Mouse (Mus musculus) liver, postnatal 0 days (tissue): ENCODE results near the gene Srl. TPM values are rescaled to one million over a fixed set of nuclear protein-coding genes. Genes with fewer than 3 reads are reported as not detected.
A peak's percentile ranks its signal among the peaks of the same experiment; 100 is the strongest.

Source experiments
- ATAC-seq: fragments of 200-750 bp; cut with Nextera tagmentation; 2 replicates; pipeline ENCODE4 v1.8.0; 2017; ENCODE audit warnings: mild to moderate bottlenecking, moderate library complexity
- DNase-seq: peaks from one replicate; pipeline ENCODE4 v3.0.0-alpha.2; 2016
- H3K27ac ChIP-seq: fragments of 300-500 bp; sonication (generic); 2 replicates; pipeline ENCODE4 v1.5.1; 2014; ENCODE audit warnings: antibody characterized with exemption, moderate library complexity, mild to moderate bottlenecking, low read depth
- H3K27me3 ChIP-seq: fragments of 300-500 bp; sonication (generic); 2 replicates; pipeline ENCODE4 v1.6.1; 2014; ENCODE audit warnings: low read length, control low read depth, mixed read lengths; ENCODE audit not compliant: insufficient read depth
- H3K36me3 ChIP-seq: fragments of 300-500 bp; sonication (generic); replicated peaks from 2 replicates; pipeline ENCODE4 v1.6.1; 2014; ENCODE audit warnings: mild to moderate bottlenecking, control low read depth, low read length, moderate library complexity, mixed read lengths; ENCODE audit not compliant: insufficient read depth
- H3K4me1 ChIP-seq: fragments of 300-500 bp; sonication (generic); 2 replicates; pipeline ENCODE4 v1.6.1; 2014; ENCODE audit warnings: antibody characterized with exemption, mild to moderate bottlenecking, control low read depth; ENCODE audit not compliant: insufficient read depth
- H3K4me2 ChIP-seq: fragments of 300-500 bp; sonication (generic); 2 replicates; pipeline ENCODE4 v1.6.1; 2014; ENCODE audit warnings: low read depth, mild to moderate bottlenecking, low read length, moderate library complexity, mixed read lengths
- H3K4me3 ChIP-seq: fragments of 300-500 bp; sonication (generic); 2 replicates; pipeline ENCODE4 v1.5.1; 2014; ENCODE audit warnings: low read depth, low read length
- H3K9ac ChIP-seq: fragments of 300-500 bp; sonication (generic); replicated peaks from 2 replicates; pipeline ENCODE4 v1.6.1; 2014; ENCODE audit warnings: mild to moderate bottlenecking, moderate library complexity
- H3K9me3 ChIP-seq: fragments of 300-500 bp; sonication (generic); 2 replicates; pipeline ENCODE4 v1.6.1; 2016; ENCODE audit warnings: mild to moderate bottlenecking, control low read depth, low read length, mixed read lengths
- CTCF ChIP-seq: sonication (generic); IDR thresholded peaks from 2 replicates; pipeline ENCODE4 v1.5.1; 2016; ENCODE audit warnings: antibody characterized with exemption, low read depth
- EP300 ChIP-seq: IDR thresholded peaks from 2 replicates; pipeline ENCODE4 v1.6.1; 2016; ENCODE audit warnings: antibody characterized with exemption, low read depth, mild to moderate bottlenecking
- WGBS: fragments of 180-500 bp; shearing (Covaris S2); extraction: QIAGEN DNeasy Blood & Tissue Kit; methylation state at CpG from one replicate; pipeline ENCODE4 v1.1.7; 2014; ENCODE audit not compliant: insufficient replicate concordance; 5-methylcytosine and 5-hydroxymethylcytosine counted together
- polyA plus RNA-seq: library from polyadenylated mRNA; unstranded; fragments of >200 nt; fragmentation: Nextera tagmentation; extraction: Ambion mirVana; gene quantifications from 2 replicates; pipeline ENCODE4 v1.2.1, GENCODE M21; 2015

Srl gene
- polyA plus RNA-seq, result 1.00 and 3.0 TPM in 2 replicates

DNA sequence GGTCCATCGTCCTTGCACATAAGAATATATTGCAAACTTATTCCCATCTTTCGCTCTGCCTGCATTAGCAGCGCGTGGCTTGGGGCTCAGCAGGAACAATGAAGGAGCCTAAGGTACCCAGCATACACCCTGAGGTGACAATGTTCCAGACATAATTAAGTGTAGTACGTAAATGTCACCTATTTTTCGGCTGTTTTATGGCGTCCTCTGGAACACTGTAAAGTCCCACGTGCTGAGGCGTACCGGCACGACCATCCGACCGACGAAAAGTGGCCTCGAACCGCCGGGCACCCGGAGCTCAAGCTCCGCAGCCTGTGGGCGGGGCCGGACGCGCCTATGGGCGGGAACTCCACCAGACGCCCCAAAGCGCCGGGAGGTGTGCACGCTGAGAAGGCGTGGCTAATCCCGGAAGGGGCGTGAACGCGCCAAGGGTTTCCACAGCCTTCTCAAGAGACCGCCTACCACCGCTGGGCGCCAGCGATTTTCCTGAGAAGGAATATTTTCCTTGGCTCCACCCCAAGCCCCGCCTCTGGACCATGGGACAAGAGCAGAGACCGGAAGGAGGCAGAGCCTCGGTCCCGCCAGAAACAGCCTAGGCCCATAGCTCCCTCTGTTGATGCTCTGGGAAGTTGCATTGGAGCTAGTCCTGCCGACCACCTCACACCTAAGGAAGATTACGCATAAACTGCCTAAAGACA, at the start of gene Srl:
TSS of gene Srl (minus strand) at position 316 of the 698 bp plus-strand sequence.
- H3K9ac ChIP-seq, result peak within 1 kb of the TSS; percentile 46
- ATAC-seq, result peak; percentile 98
- H3K9me3 ChIP-seq, result no peaks in the 10 kb centered on the region
- H3K36me3 ChIP-seq, result peaks cover 10% of the 10 kb centered on the region
- peak within 1 kb of the TSS; percentile 39; the same call in 1 of the 2 replicates for H3K27ac ChIP-seq
- WGBS, result under 1% methylated on average over 43 of the region's 43 CpGs
- peak; percentile 99 for DNase-seq
- peak; percentile 91 for TF ChIP-seq CTCF
- TF ChIP-seq EP300, result peak; percentile 58; the same call in 1 of the 2 replicates
- H3K27me3 ChIP-seq, result no peaks in the 10 kb centered on the region
- H3K4me2 ChIP-seq, result peak within 1 kb of the TSS; percentile 75
- peaks cover 6% of the 10 kb centered on the region; the same call in 1 of the 2 replicates for H3K4me1 ChIP-seq
- peak within 1 kb of the TSS; percentile 51 for H3K4me3 ChIP-seq

DNA sequence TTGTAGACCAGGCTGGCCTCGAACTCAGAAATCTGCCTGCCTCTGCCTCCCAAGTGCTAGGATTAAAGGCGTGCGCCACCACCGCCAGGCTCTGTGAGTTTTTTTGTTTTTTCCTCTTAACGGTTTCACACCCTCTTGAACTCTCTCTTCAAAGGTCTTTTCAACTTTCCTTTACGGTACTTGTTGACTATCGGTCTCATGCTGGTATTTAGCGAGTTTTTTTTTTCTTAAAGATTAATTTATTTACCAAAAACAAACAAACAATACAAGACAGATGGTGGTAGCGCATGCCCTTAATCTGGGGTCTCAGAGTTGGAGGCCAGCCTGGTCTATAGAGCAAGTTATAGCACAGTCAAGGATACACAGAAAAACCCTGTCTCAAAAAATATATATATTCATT, 48.6 kb upstream of the Srl start:
- Histone ChIP-seq H3K4me3 (no peak overlapping the region), H3K4me2 (no peak overlapping the region), H3K36me3 (no peaks in the 10 kb centered on the region), H3K27me3 (peaks cover 20% of the 10 kb centered on the region), H3K9me3 (no peaks in the 10 kb centered on the region), H3K4me1 (peaks cover 27% of the 10 kb centered on the region), H3K27ac (no peak overlapping the region), H3K9ac (no peak overlapping the region)
- DNase-seq (no peak), ATAC-seq (no peak)
- no peak for TF ChIP-seq CTCF
- TF ChIP-seq EP300, result no peak
- WGBS, result 83% methylated on average over 9 of the region's 9 CpGs

DNA sequence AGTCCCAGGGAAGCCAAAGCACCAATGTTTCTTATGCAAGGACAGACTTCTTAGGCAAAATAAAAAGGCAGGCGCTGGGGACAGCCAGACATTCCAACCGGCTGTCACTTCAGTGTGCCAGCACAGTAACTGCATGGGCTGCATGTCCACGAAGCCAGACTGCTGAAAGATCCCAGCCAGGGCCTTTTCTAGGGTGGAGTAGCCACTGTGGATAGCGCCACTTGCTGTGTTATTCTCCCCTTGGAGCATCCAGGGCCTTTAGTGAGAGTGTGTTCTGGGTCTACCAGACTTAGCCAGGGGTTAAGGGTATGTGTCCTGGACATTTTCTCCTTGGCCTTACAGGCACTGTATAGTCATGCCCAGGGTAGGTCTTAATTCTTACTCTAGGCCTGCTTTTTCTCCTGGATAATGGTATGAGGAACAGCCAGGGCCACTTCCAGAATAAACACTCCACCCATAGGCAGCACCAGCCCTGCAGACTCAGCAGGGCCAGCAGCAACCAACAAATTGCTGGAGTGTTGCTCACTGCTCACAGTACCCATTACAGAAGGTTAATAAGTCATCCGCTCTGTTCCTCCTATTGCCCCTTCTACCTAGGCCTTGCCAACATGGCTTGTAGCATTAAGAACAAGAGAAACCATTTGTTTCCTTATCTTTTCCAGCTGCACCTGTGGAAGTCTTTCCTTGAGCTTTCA, 46.0 kb upstream of the Srl start:
- Histone ChIP-seq H3K9ac (peak overlapping the region; percentile 58; the same call in 1 of the 2 replicates), H3K4me1 (peaks cover 24% of the 10 kb centered on the region), H3K4me2 (0 out of 2 replicates have a peak overlapping the region, but pooled peaks have one; percentile 74), H3K27ac (peak overlapping the region; percentile 64; the same call in 1 of the 2 replicates), H3K27me3 (no peaks in the 10 kb centered on the region), H3K36me3 (no peaks in the 10 kb centered on the region), H3K4me3 (no peak overlapping the region), H3K9me3 (no peaks in the 10 kb centered on the region)
- no peak for TF ChIP-seq EP300
- no peak for TF ChIP-seq CTCF
- DNase-seq, result no peak
- no peak for ATAC-seq
- 64% methylated on average over 5 of the region's 5 CpGs for WGBS

DNA sequence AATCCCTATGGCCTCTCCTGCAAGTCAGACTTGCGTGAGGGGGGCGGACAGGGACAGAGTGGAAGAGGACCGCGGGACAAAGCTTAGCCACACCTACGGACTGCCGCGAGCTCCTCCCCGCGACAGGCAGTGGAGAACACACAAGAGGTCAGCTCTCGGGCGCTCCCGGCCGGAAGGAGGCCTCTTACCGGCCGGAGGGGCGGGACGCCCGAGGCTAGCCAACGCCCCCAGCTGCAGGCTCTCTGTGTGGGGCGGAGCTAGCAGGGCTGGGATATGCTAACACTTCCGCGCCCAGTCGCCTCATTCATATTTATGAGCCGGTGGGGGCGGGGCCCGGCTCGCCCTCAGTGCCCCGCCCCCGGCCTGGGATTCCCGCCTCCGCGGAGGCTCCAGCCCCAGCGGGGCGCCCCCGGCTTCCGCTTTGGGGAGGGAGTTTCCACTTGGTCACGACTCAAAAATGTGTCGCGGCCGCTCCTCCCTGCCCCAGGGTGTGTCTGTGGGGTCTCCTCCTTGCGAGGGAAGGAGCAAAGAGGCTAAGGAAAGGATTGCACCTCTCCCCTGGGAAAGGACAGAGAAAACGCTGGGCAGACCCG, 45.0 kb upstream of the Srl start:
- Histone ChIP-seq H3K27ac (peak overlapping the region; percentile 64), H3K4me3 (peak overlapping the region; percentile 47), H3K9ac (peak overlapping the region; percentile 58), H3K4me2 (peak overlapping the region; percentile 74), H3K27me3 (no peaks in the 10 kb centered on the region), H3K4me1 (peaks cover 24% of the 10 kb centered on the region), H3K36me3 (no peaks in the 10 kb centered on the region), H3K9me3 (no peaks in the 10 kb centered on the region)
- ATAC-seq (peak; percentile 100), DNase-seq (peak; percentile 97)
- 1% methylated on average over 42 of the region's 43 CpGs for WGBS
- TF ChIP-seq EP300 (peak; percentile 56; the same call in 1 of the 2 replicates), CTCF (peak; percentile 39; the same call in 1 of the 2 replicates)

DNA sequence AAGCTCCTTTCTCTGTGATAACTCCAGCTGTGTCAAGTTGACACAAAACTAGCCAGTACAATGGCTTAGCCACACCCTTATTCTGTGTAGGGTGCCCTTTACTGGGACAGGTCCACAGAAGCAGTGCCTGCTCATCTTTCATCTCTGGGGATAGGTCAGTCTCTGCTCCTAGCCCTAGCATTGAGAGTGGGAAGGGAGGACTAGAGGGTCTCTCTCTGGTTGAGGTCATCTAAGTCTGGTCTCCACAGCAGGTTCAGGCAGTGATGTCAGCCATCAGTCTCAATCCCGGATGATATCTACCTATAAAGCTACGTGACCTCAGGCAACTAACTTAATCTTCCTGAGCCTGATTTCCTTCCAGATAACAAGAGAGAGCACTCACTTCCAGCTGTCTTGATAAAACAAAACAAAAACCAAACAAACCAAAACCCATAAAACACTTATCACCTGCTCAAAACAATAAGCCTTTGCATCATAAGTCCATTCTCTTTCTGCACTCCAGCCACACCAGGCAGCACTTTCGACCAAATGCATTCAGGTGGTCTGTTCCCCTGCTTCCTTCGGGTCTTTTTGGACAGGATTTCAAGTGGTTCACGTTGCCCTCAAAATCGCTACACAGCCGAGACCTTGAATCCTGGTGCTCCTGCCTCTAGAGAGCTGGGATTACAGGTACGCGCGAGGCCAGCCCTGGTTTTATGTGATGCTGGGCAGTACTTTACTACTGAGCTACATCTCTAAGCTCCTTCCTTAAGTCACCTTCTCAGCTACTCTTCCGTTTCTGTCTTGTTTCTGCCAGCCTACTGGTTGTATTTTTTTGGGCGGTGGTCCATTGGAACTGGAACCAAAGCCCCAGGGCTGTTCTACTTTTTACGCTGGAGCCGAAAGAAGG, 44.3 kb upstream of the Srl start:
- peak overlapping the region; percentile 58 for H3K9ac ChIP-seq
- peak overlapping the region; percentile 74 for H3K4me2 ChIP-seq
- DNase-seq (no peak), ATAC-seq (0 out of 2 replicates have a peak, but pooled peaks have one; percentile 8)
- 9% methylated on average over 14 of the region's 14 CpGs for WGBS
- H3K27ac ChIP-seq, result peak overlapping the region; percentile 61
- H3K9me3 ChIP-seq, result no peaks in the 10 kb centered on the region
- peaks cover 24% of the 10 kb centered on the region for H3K4me1 ChIP-seq
- peak overlapping the region; percentile 47 for H3K4me3 ChIP-seq
- H3K27me3 ChIP-seq, result no peaks in the 10 kb centered on the region
- TF ChIP-seq EP300 (no peak), CTCF (no peak)
- H3K36me3 ChIP-seq, result no peaks in the 10 kb centered on the region
